Mouse (Mus musculus): Measurements from ENCODE around the gene Prr5l. TPM values are rescaled to one million over a fixed set of nuclear protein-coding genes. Genes with fewer than 3 reads are reported as not detected.

The Prr5l gene
- polyA plus RNA-seq, 1 experiment: 4.5 TPM

GRCm38 (mm10) chr2:101813581-101814271 lies 69.1 kb downstream of the Prr5l start:
- Histone ChIP-seq H3K4me1 (ENCODE audit: control insufficient read depth, insufficient read depth, low read length) (no peaks in the 10 kb centered on the region; the same call in 1 of the 2 replicates), H3K27ac (ENCODE audit: insufficient read depth, low read length) (no peak overlapping the region), H3K4me3 (ENCODE audit: insufficient read depth, low read length) (no peak overlapping the region)
- TF ChIP-seq POLR2A (IDR thresholded peaks at IDR 0.05; ENCODE audit: low read depth, low read length): no peak
- no peak for TF ChIP-seq CTCF (IDR thresholded peaks at IDR 0.05; ENCODE audit: borderline replicate concordance, insufficient read depth, low read length)

DNA sequence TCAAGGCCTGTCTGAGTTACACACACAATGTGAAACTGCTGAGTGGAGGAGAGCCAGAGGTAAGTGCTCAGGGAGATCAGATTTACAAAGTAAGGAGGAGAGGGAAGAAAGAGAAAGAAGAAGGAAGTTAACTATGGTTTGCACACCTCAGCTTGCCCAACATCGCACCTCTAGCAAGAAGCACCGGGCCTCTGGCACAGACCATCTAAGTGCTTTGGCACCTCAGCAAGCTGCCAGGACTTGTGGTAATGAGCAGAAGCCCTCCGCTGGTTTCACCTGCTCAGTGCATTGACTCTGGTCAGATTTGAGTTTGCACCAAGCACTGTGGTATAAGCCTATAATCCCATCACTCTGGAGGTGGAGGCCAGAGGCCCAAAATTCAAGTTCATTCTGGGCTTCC lies 70.9 kb downstream of the Prr5l start:
- Histone ChIP-seq H3K27ac (ENCODE audit: insufficient read depth, low read length) (no peak overlapping the region), H3K4me1 (ENCODE audit: control insufficient read depth, insufficient read depth, low read length) (no peaks in the 10 kb centered on the region; the same call in 1 of the 2 replicates), H3K4me3 (ENCODE audit: insufficient read depth, low read length) (no peak overlapping the region)
- TF ChIP-seq CTCF (IDR thresholded peaks at IDR 0.05; ENCODE audit: borderline replicate concordance, insufficient read depth, low read length) (no peak), POLR2A (IDR thresholded peaks at IDR 0.05; ENCODE audit: low read depth, low read length) (no peak)

DNA sequence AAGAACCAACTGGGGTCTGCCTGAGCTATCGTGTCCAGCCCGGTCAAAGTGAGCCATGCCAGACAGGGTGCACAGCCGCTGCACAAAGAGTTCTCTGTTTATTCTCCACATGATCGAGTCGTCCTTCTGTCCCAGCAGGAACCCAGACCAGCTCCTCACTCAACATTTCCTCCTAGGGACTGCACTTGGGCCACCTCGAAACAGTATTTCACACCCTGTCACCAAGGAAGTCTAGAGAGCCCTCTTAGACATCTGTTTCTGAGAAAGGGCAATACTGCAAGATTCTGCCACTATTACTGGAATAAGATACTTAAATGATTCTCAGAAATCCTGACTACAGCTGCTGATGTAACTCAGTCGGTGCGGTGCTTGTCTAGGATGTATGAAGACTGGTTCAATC lies 72.1 kb downstream of the Prr5l start:
- no peak for TF ChIP-seq CTCF (IDR thresholded peaks at IDR 0.05; ENCODE audit: borderline replicate concordance, insufficient read depth, low read length)
- TF ChIP-seq POLR2A (IDR thresholded peaks at IDR 0.05; ENCODE audit: low read depth, low read length): no peak

DNA sequence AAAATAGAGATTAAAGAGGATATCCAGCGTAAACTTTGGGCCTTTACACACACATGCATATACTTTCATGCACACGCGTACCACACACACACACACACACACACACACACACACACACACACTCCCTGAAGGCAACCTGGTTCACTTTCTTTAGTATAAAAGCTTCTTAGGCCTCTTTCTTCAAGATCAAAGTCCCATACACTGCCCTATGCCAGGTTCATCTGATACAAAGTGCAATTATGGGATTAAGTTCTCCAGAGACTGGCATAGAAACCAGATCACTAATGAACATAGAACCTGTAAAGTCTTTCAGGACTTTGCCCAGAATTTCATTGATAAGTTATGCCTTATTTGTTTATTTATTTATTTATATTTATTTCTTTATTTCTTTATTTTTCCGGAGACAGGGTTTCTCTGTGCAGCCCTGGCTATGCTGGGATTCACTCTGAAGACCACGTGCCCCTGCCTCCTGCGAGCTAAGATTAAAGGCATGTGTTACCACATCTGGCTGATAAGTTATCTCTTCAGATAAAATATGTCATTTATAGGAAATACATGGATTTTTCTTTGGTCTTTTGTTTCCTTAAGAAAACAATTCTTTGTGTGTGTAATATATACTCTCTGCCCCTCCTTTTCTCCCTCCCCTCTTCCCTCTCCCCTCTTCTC lies 73.1 kb downstream of the Prr5l start:
- Histone ChIP-seq H3K4me1 (ENCODE audit: control insufficient read depth, insufficient read depth, low read length) (no peaks in the 10 kb centered on the region; the same call in 1 of the 2 replicates), H3K27ac (ENCODE audit: insufficient read depth, low read length) (no peak overlapping the region), H3K4me3 (ENCODE audit: insufficient read depth, low read length) (no peak overlapping the region)
- TF ChIP-seq POLR2A (IDR thresholded peaks at IDR 0.05; ENCODE audit: low read depth, low read length) (no peak), CTCF (IDR thresholded peaks at IDR 0.05; ENCODE audit: borderline replicate concordance, insufficient read depth, low read length) (no peak)

More for the DNA sequence above, 72.1 kb downstream of the Prr5l start:
- Histone ChIP-seq H3K4me3 (ENCODE audit: insufficient read depth, low read length) (no peak overlapping the region), H3K27ac (ENCODE audit: insufficient read depth, low read length) (no peak overlapping the region), H3K4me1 (ENCODE audit: control insufficient read depth, insufficient read depth, low read length) (no peaks in the 10 kb centered on the region; the same call in 1 of the 2 replicates)

GRCm38 (mm10) chr2:101807756-101808155 lies 75.1 kb downstream of the Prr5l start:
- no peak overlapping the region for H3K4me3 ChIP-seq (ENCODE audit: insufficient read depth, low read length)
- no peak overlapping the region for H3K27ac ChIP-seq (ENCODE audit: insufficient read depth, low read length)
- no peaks in the 10 kb centered on the region for H3K4me1 ChIP-seq (ENCODE audit: control insufficient read depth, insufficient read depth, low read length)
- no peak for TF ChIP-seq POLR2A (IDR thresholded peaks at IDR 0.05; ENCODE audit: low read depth, low read length)
- no peak for TF ChIP-seq CTCF (IDR thresholded peaks at IDR 0.05; ENCODE audit: borderline replicate concordance, insufficient read depth, low read length)

- TF ChIP-seq POLR2A (IDR thresholded peaks at IDR 0.05; ENCODE audit: low read depth, low read length): no peak
- no peak for TF ChIP-seq CTCF (IDR thresholded peaks at IDR 0.05; ENCODE audit: borderline replicate concordance, insufficient read depth, low read length)
- Histone ChIP-seq H3K4me1 (ENCODE audit: control insufficient read depth, insufficient read depth, low read length) (no peaks in the 10 kb centered on the region), H3K27ac (ENCODE audit: insufficient read depth, low read length) (no peak overlapping the region), H3K4me3 (ENCODE audit: insufficient read depth, low read length) (no peak overlapping the region)
These were observed 80.6 kb downstream of the Prr5l start for GRCm38 (mm10) chr2:101802240-101802639.

DNA sequence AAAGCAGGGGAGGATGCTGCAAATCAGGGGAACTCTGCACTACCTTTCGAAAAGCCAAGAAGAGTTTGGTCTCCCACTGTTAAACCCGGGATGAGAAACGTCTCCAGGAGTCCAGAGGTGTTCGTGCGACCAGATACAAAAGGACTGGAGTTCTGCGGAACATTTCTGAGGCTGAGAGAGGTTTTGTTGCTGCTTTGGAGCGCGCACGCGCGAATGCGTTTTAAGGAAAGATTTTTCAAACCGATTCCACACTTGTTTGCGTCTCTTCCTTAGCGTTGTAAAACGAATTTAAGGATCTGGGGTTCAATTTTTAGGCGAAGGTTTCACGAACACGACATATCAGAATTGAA lies 85.0 kb downstream of the Prr5l start:
- H3K4me1 ChIP-seq (ENCODE audit: control insufficient read depth, insufficient read depth, low read length): no peaks in the 10 kb centered on the region
- peak overlapping the region; percentile 72 for H3K4me3 ChIP-seq (ENCODE audit: insufficient read depth, low read length)
- H3K27ac ChIP-seq (ENCODE audit: insufficient read depth, low read length): peak overlapping the region; percentile 83
- no peak for TF ChIP-seq POLR2A (IDR thresholded peaks at IDR 0.05; ENCODE audit: low read depth, low read length)
- no peak for TF ChIP-seq CTCF (IDR thresholded peaks at IDR 0.05; ENCODE audit: borderline replicate concordance, insufficient read depth, low read length)

GRCm38 (mm10) chr2:101797166-101797900 lies 85.5 kb downstream of the Prr5l start:
- TF ChIP-seq POLR2A (IDR thresholded peaks at IDR 0.05; ENCODE audit: low read depth, low read length): peak; percentile 69
- no peak for TF ChIP-seq CTCF (IDR thresholded peaks at IDR 0.05; ENCODE audit: borderline replicate concordance, insufficient read depth, low read length)
- peaks cover 3% of the 10 kb centered on the region; the same call in 1 of the 2 replicates for H3K4me1 ChIP-seq (ENCODE audit: control insufficient read depth, insufficient read depth, low read length)
- peak overlapping the region; percentile 83 for H3K27ac ChIP-seq (ENCODE audit: insufficient read depth, low read length)
- H3K4me3 ChIP-seq (ENCODE audit: insufficient read depth, low read length): peak overlapping the region; percentile 72

DNA sequence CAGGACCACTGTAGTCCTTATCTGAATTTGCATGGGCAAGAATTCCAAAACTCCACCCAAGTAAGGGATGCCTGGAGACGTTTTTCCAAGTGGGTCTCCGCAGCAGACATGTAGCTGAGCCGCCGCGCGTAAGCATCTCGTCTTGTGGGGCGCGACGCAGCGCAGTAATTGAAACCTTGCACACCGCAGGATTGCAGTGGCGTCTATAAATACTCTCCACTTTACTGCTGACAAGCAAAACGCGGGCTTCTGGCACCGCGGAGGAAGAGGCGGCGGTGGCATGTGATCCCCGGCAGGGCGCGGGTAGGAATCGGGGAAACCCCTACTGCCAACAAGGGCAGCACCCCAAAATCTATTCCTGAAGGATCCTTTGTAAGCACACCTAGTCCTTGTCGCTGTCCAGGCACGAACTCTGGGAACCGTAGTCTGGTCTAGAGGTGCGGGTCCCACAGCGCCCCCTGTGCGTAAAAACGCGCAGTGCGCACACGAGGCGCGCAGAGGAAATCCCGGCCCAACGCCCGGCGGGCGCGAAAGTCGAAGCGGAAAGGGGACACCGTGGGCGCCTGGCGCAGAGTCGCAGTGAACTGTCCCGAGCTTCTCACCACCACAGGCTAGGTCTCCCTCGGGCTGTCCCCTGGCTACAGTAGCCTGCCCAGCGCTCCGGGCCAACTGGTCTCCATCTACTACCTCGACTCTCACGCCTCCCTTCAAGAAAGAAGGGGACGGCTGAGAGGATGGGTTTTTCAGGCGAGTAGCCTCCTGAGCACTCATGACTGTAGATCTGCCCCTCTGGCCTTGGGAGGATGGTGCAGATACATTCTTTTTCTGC lies 86.3 kb downstream of the Prr5l start:
- Histone ChIP-seq H3K4me3 (ENCODE audit: insufficient read depth, low read length) (peak overlapping the region; percentile 72), H3K4me1 (ENCODE audit: control insufficient read depth, insufficient read depth, low read length) (peaks cover 6% of the 10 kb centered on the region; the same call in 1 of the 2 replicates), H3K27ac (ENCODE audit: insufficient read depth, low read length) (peak overlapping the region; percentile 83)
- TF ChIP-seq CTCF (IDR thresholded peaks at IDR 0.05; ENCODE audit: borderline replicate concordance, insufficient read depth, low read length): peak; percentile 79
- TF ChIP-seq POLR2A (IDR thresholded peaks at IDR 0.05; ENCODE audit: low read depth, low read length): peak; percentile 25

Measured in embryonic fibroblast, embryonic 13.5 days (primary cell).